Mouse (Mus musculus) limb, embryonic 13.5 days (tissue): ENCODE results near the gene Olfr223. TPM values are rescaled to one million over a fixed set of nuclear protein-coding genes. Genes with fewer than 3 reads are reported as not detected.

Source experiments
- ATAC-seq: fragments of 200-750 bp; cut with Nextera tagmentation; 2 replicates; pipeline ENCODE4 v1.8.0; 2017; ENCODE audit warnings: low read depth, moderate number of reproducible peaks, moderate TSS enrichment; ENCODE audit not compliant: low FRiP score
- H3K27ac ChIP-seq: fragments of 300-500 bp; sonication (generic); 2 replicates; pipeline ENCODE4 v1.5.1; 2015; ENCODE audit warnings: inconsistent platforms, mild to moderate bottlenecking, moderate library complexity
- H3K27me3 ChIP-seq: fragments of 300-500 bp; sonication (generic); 2 replicates; pipeline ENCODE4 v1.6.1; 2015; ENCODE audit warnings: mild to moderate bottlenecking, inconsistent platforms
- H3K36me3 ChIP-seq: fragments of 300-500 bp; sonication (generic); 2 replicates; pipeline ENCODE4 v1.6.1; 2015; ENCODE audit warnings: inconsistent platforms, mild to moderate bottlenecking, moderate library complexity
- H3K4me1 ChIP-seq: fragments of 300-500 bp; sonication (generic); 2 replicates; pipeline ENCODE4 v1.6.1; 2015; ENCODE audit warnings: inconsistent platforms
- H3K4me2 ChIP-seq: fragments of 300-500 bp; sonication (generic); replicated peaks from 2 replicates; pipeline ENCODE4 v1.6.1; 2015; ENCODE audit warnings: inconsistent platforms, mild to moderate bottlenecking, moderate library complexity
- H3K4me3 ChIP-seq: fragments of 300-500 bp; sonication (generic); 2 replicates; pipeline ENCODE4 v1.5.1; 2015; ENCODE audit warnings: moderate library complexity, mild to moderate bottlenecking, inconsistent platforms
- H3K9ac ChIP-seq: fragments of 300-500 bp; sonication (generic); 2 replicates; pipeline ENCODE4 v1.6.1; 2015; ENCODE audit warnings: mild to moderate bottlenecking, inconsistent platforms
- H3K9me3 ChIP-seq: fragments of 300-500 bp; sonication (generic); 2 replicates; pipeline ENCODE4 v1.6.1; 2016; ENCODE audit warnings: inconsistent platforms
- WGBS: fragments of 180-500 bp; shearing (Covaris S2); methylation state at CpG from one replicate; pipeline ENCODE4 v1.1.7; 2015; 5-methylcytosine and 5-hydroxymethylcytosine counted together
- polyA plus RNA-seq: library from polyadenylated mRNA; unstranded; fragments of >200 nt; fragmentation: Nextera tagmentation; extraction: Ambion mirVana; gene quantifications from 2 replicates; pipeline ENCODE4 v1.2.1, GENCODE M21; 2015

Olfr223 gene
- polyA plus RNA-seq, 1 experiment from 2014 or later = not detected

- 70% methylated on average over 3 of the region's 3 CpGs for WGBS
- Histone ChIP-seq H3K27ac (no peak overlapping the region), H3K4me3 (no peak overlapping the region), H3K4me1 (peaks cover 10% of the 10 kb centered on the region; the same call in 1 of the 2 replicates), H3K4me2 (no peak overlapping the region), H3K9me3 (no peaks in the 10 kb centered on the region), H3K9ac (no peak overlapping the region), H3K27me3 (no peaks in the 10 kb centered on the region), H3K36me3 (no peaks in the 10 kb centered on the region)
- ATAC-seq = no peak
These were observed 53.0 kb downstream of the Olfr223 start for GRCm38 (mm10) chr11:59540123-59540522.

Other genes starting within 250 kb of the Olfr223 start
- gene Prss38, start 217.6 kb downstream of the Olfr223 start, polyA plus RNA-seq = 0.11 TPM in 1 of 2 replicates, not detected in the other
- 16.5 and 18.5 TPM in 2 replicates for gene Jmjd4, start 143.2 kb downstream of the Olfr223 start, polyA plus RNA-seq
- gene Snap47, start 142.1 kb downstream of the Olfr223 start, polyA plus RNA-seq = 149 TPM in 2 replicates
- gene Zfp867, start 120.8 kb downstream of the Olfr223 start, polyA plus RNA-seq = 10.8 and 11.0 TPM in 2 replicates
- 26.1 and 26.8 TPM in 2 replicates for gene Zkscan17, start 66.5 kb downstream of the Olfr223 start, polyA plus RNA-seq
- 0.19 and 0.34 TPM in 2 replicates for gene Nlrp3, start 51.7 kb downstream of the Olfr223 start, polyA plus RNA-seq
- gene Olfr222, start 17.1 kb downstream of the Olfr223 start, polyA plus RNA-seq = not detected in 2 replicates
- 40.7 and 44.4 TPM in 2 replicates for gene Mprip, start 68.0 kb upstream of the Olfr223 start, polyA plus RNA-seq
- 4.7 and 4.9 TPM in 2 replicates for gene Pld6, start 194.4 kb upstream of the Olfr223 start, polyA plus RNA-seq
- gene Flcn, start 216.7 kb upstream of the Olfr223 start, polyA plus RNA-seq = 38.4 and 40.8 TPM in 2 replicates
- 40.3 and 44.8 TPM in 2 replicates for gene Nt5m, start 246.2 kb upstream of the Olfr223 start, polyA plus RNA-seq
- gene Cops3, start 246.5 kb upstream of the Olfr223 start, polyA plus RNA-seq = 219 and 228 TPM in 2 replicates